Mouse (Mus musculus) liver, embryonic 14.5 days (tissue): ENCODE results near the gene U2af1l4. TPM values are rescaled to one million over a fixed set of nuclear protein-coding genes. Genes with fewer than 3 reads are reported as not detected.

Source experiments
- ATAC-seq: fragments of 200-750 bp; cut with Nextera tagmentation; 2 replicates; pipeline ENCODE4 v1.8.0; 2017; ENCODE audit warnings: moderate number of reproducible peaks, mild to moderate bottlenecking, moderate library complexity; ENCODE audit not compliant: insufficient read depth
- DNase-seq, 3 experiments: peaks; one replicate each; pipeline ENCODE4 v3.0.0-alpha.2; 2012 to 2013; ENCODE audit warnings: low read depth in 3 of 3, low spot score in 3 of 3
- H3K27ac ChIP-seq: fragments of 300-500 bp; sonication (generic); 2 replicates; pipeline ENCODE4 v1.5.1; 2014; ENCODE audit warnings: moderate library complexity, mild to moderate bottlenecking, control low read depth, inconsistent platforms
- H3K27me3 ChIP-seq: fragments of 300-500 bp; sonication (generic); 2 replicates; pipeline ENCODE4 v1.6.1; 2014; ENCODE audit warnings: mild to moderate bottlenecking, low read length, moderate library complexity; ENCODE audit not compliant: control insufficient read depth, insufficient read depth
- H3K36me3 ChIP-seq: fragments of 300-500 bp; sonication (generic); replicated peaks from 2 replicates; pipeline ENCODE4 v1.6.1; 2014; ENCODE audit warnings: low read depth; ENCODE audit not compliant: control insufficient read depth, insufficient read depth
- H3K4me1 ChIP-seq, 2 experiments: fragments of 200-500 bp in 1 of 2; fragments of 300-500 bp in 1 of 2; sonication (generic) in 1 of 2; replicated peaks; 2 replicates each; pipeline ENCODE4 v1.6.1; 2012 to 2014; ENCODE audit warnings: antibody characterized with exemption in 1 of 2, inconsistent platforms in 1 of 2, low read length in 1 of 2; ENCODE audit not compliant: control insufficient read depth in 2 of 2, insufficient read depth in 2 of 2
- H3K4me2 ChIP-seq: fragments of 300-500 bp; sonication (generic); 2 replicates; pipeline ENCODE4 v1.6.1; 2014; ENCODE audit warnings: low read depth, mild to moderate bottlenecking, control low read depth, moderate library complexity
- H3K4me3 ChIP-seq, 2 experiments: fragments of 200-500 bp in 1 of 2; fragments of 300-500 bp in 1 of 2; sonication (generic) in 1 of 2; 2 replicates each; pipeline ENCODE4 v1.5.1; 2012 to 2014; ENCODE audit warnings: low read depth in 2 of 2, low read length in 2 of 2, mild to moderate bottlenecking in 2 of 2, control low read depth in 1 of 2, inconsistent platforms in 1 of 2, moderate library complexity in 1 of 2; ENCODE audit not compliant: insufficient read depth in 1 of 2
- H3K9ac ChIP-seq: fragments of 300-500 bp; sonication (generic); replicated peaks from 2 replicates; pipeline ENCODE4 v1.6.1; 2014; ENCODE audit warnings: mild to moderate bottlenecking, control low read depth, moderate library complexity
- H3K9me3 ChIP-seq: fragments of 300-500 bp; sonication (generic); 2 replicates; pipeline ENCODE4 v1.6.1; 2016; ENCODE audit warnings: low read length, mixed read lengths; ENCODE audit not compliant: control insufficient read depth
- CTCF ChIP-seq: IDR thresholded peaks from 2 replicates; pipeline ENCODE4 v1.5.1; 2016; ENCODE audit warnings: antibody characterized with exemption, low read depth, control low read depth
- EP300 ChIP-seq: IDR thresholded peaks from 2 replicates; pipeline ENCODE4 v1.6.1; 2016; ENCODE audit warnings: antibody characterized with exemption, low read depth
- WGBS: fragments of 180-500 bp; shearing (Covaris S2); extraction: QIAGEN DNeasy Blood & Tissue Kit; methylation state at CpG from one replicate; pipeline ENCODE4 v1.1.7; 2014; ENCODE audit not compliant: insufficient replicate concordance; 5-methylcytosine and 5-hydroxymethylcytosine counted together
- polyA plus RNA-seq, 2 experiments: library from polyadenylated mRNA; depleted of rRNA in 1 of 2; stranded (reverse) in 1 of 2; unstranded in 1 of 2; fragments of >200 nt; fragmentation: Nextera tagmentation in 1 of 2; extraction: Ambion mirVana in 1 of 2; gene quantifications; 2 replicates each; pipeline versions ENCODE4 v1.2.1 to v1.2.3; 2012 to 2014

The U2af1l4 gene
- polyA plus RNA-seq, 2 experiments: 28.1 to 40.7 TPM

DNA sequence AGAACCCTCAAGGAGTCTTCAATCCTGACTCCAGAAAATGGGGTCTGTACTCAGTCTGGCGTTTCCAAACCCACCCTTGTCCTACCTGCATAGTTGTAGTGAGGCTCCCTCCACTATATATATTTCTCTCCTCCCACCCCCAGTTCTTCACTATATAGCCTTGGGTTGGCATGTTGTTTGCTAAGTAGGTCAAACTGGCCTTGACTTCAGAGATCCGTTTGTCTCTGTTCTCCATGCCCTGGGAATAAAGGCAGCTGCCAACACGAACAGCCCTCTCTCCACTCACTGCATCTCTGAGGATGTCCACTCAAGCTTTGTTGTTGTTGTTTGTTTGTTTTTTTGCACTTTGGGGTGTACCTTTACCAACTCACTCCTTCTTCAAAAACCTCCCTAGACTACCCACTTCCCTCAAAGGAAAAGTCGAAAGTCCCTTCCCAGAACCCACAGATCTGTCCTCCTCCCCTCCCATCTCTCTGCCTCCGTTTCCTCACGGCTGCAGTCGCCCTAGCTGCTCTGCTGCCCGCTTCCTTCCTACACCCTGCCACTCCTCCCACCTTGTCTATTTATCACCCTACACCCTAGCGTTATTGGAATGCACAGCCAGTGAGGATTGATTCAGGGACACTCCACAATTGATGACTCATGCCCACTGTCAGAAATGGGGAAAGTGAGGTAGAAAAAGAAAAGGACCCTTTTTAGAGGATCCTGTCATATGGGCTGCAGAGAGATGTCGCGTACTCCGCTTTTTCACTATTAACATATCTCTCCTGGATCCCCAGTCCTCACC is 4.3 kb upstream of the U2af1l4 start:
- ATAC-seq (peak; percentile 42; the same call in 1 of the 2 replicates), DNase-seq (peak in 2 of 3 experiments; percentile 30 to 58)
- Histone ChIP-seq H3K9ac (peak overlapping the region; percentile 77), H3K4me3 (peak overlapping the region; percentile 83 to 90), H3K27ac (peak overlapping the region; percentile 78), H3K36me3 (peaks cover 19% of the 10 kb centered on the region), H3K4me2 (peak overlapping the region; percentile 92), H3K4me1 (peaks cover 12 to 15% of the 10 kb centered on the region in 2 experiments), H3K9me3 (no peaks in the 10 kb centered on the region), H3K27me3 (no peaks in the 10 kb centered on the region)
- TF ChIP-seq EP300 (no peak), CTCF (peak; percentile 25; the same call in 1 of the 2 replicates)
- 8% methylated on average over 12 of the region's 12 CpGs for WGBS

DNA sequence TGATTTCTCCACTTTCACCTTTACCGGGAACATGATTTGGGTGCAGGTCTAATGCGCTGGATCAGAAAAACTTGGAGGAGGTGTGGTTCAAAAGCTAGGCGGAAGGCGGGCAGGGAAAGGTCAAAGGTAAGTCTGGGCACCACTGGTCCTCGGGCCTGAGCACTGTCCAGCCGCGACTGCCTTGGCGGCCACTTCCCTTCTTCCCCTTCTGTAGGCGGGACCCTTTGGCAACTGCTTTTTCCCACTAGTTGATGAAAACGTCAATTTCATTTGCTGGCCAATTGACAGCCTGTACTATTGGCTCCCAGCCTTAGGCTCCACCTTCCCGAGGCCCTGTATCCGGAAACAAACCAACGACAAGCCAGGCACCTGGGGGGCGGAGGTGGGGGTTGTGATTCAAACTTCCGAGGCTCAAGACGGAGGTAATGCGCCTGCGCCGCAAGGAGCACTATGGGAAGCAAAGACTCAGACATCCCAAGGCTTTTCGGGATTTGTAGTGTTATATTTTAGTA is 3.6 kb upstream of the U2af1l4 start, which contains the start of gene Lin37:
TSS of gene Lin37 (minus strand) at position 396 of the 512 bp plus-strand sequence.
- Histone ChIP-seq H3K4me3 (peak within 1 kb of the TSS; percentile 83 to 90), H3K36me3 (peaks cover 19% of the 10 kb centered on the region), H3K4me1 (peaks cover 12 to 17% of the 10 kb centered on the region in 2 experiments), H3K9me3 (no peaks in the 10 kb centered on the region), H3K9ac (peak within 1 kb of the TSS; percentile 77), H3K4me2 (peak within 1 kb of the TSS; percentile 92), H3K27ac (peak within 1 kb of the TSS; percentile 78), H3K27me3 (no peaks in the 10 kb centered on the region)
- ATAC-seq: peak; percentile 77
- WGBS: under 1% methylated on average over 20 of the region's 20 CpGs
- TF ChIP-seq EP300 (no peak), CTCF (no peak)
- peak; percentile 92 to 93 (median 93) for DNase-seq

DNA sequence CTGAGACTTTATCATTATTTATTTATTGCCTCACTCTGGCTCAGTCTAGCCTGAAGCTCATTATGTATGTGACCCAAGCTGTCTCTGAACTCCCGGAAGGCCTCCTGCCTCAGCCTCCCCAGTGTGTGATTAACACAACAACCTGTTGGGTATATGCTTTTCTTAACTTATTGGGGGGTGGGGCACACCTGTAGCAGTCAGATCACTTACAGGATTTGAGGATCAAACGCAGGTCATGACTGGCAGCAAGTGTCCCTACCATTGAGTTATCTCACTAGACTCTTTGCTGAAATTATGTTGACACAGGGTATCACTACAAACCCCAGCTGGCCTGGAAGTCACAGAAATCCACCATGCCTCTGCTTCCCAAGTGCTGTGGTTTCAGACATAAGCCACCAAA is 2.8 kb upstream of the U2af1l4 start:
- 74% methylated on average over 2 of the region's 2 CpGs for WGBS
- no peak for DNase-seq
- no peak for TF ChIP-seq EP300
- no peak for TF ChIP-seq CTCF
- H3K4me3 ChIP-seq: peak overlapping the region in 1 of 2 experiments; percentile 83; a peak in 2 of 4 replicates
- H3K36me3 ChIP-seq: peaks cover 17% of the 10 kb centered on the region
- peak overlapping the region; percentile 43 for H3K27ac ChIP-seq
- no peak for ATAC-seq
- H3K9me3 ChIP-seq: no peaks in the 10 kb centered on the region
- peaks cover 12 to 17% of the 10 kb centered on the region in 2 experiments for H3K4me1 ChIP-seq
- peak overlapping the region; percentile 92 for H3K4me2 ChIP-seq
- H3K9ac ChIP-seq: no peak overlapping the region; the same call in 1 of the 2 replicates
- no peaks in the 10 kb centered on the region for H3K27me3 ChIP-seq

DNA sequence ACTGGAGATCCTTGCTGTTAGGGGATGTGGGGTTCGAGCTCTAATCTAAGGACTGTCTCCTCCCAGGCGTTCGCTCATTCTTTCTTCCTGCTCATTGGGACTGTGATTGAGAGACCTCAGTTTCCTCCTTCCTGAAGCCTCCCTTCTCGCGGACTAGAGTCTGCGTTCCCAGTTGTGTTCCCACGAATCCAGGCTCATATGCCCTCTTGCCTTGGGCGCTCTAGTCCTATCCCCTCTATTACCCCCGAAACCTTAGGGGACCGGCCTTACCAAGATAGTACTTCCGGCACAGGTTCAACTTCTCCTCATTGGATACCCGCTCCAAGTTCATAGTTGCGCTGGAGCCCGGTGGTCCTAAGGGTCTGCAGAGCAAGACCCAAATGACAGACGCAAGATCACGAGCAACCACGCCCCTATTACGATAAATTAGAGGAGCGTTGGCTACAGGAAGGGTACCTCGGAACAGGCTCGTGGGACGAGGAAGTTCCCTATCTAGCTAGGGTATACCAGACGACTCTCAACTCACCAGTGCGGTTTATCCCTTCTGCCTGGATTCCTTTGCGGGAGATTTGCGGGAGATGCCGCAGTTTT is 480 bp upstream of the U2af1l4 start:
- peaks cover 12 to 17% of the 10 kb centered on the region in 2 experiments for H3K4me1 ChIP-seq
- H3K9ac ChIP-seq: peak overlapping the region; percentile 77
- 0 out of 2 replicates have a peak, but pooled peaks cover 2% of the 10 kb centered on the region for H3K36me3 ChIP-seq
- H3K4me3 ChIP-seq: peak overlapping the region; percentile 67 to 99
- ATAC-seq (no peak), DNase-seq (peak in 1 of 3 experiments; percentile 19)
- H3K4me2 ChIP-seq: peak overlapping the region; percentile 91
- 0% methylated on average over 27 of the region's 27 CpGs for whole genome bisulfite sequencing
- no peaks in the 10 kb centered on the region for H3K9me3 ChIP-seq
- peak overlapping the region; percentile 69 for H3K27ac ChIP-seq
- TF ChIP-seq EP300: no peak
- TF ChIP-seq CTCF: no peak
- H3K27me3 ChIP-seq: no peaks in the 10 kb centered on the region
